Mouse (Mus musculus) forebrain, embryonic 11.5 days (tissue): ENCODE data around the gene Ucp2. TPM values are rescaled to one million over a fixed set of nuclear protein-coding genes. Genes with fewer than 3 reads are reported as not detected.

ENCODE experiments used
- ATAC-seq: fragments of 200-750 bp; cut with Nextera tagmentation; replicated peaks from 2 replicates; pipeline ENCODE4 v1.8.0; 2017; ENCODE audit warnings: moderate TSS enrichment; ENCODE audit not compliant: low FRiP score
- DNase-seq: peaks from one replicate; pipeline ENCODE4 v3.0.0-alpha.2; 2017; ENCODE audit warnings: low spot score
- H3K27ac ChIP-seq: fragments of 300-500 bp; sonication (generic); 2 replicates; pipeline ENCODE4 v1.5.1; 2014; ENCODE audit warnings: low read depth, low read length
- H3K27me3 ChIP-seq: fragments of 300-500 bp; sonication (generic); 2 replicates; pipeline ENCODE4 v1.6.1; 2014; ENCODE audit warnings: mild to moderate bottlenecking, low read length, mixed read lengths; ENCODE audit not compliant: control insufficient read depth, insufficient read depth
- H3K36me3 ChIP-seq: fragments of 300-500 bp; sonication (generic); 2 replicates; pipeline ENCODE4 v1.6.1; 2014; ENCODE audit warnings: mild to moderate bottlenecking, low read length, moderate library complexity, mixed read lengths; ENCODE audit not compliant: control insufficient read depth, insufficient read depth
- H3K4me1 ChIP-seq: fragments of 300-500 bp; sonication (generic); replicated peaks from 2 replicates; pipeline ENCODE4 v1.6.1; 2014; ENCODE audit warnings: low read length, mixed read lengths; ENCODE audit not compliant: control insufficient read depth, insufficient read depth
- H3K4me2 ChIP-seq: fragments of 300-500 bp; sonication (generic); 2 replicates; pipeline ENCODE4 v1.6.1; 2014; ENCODE audit warnings: low read depth, mild to moderate bottlenecking, low read length, moderate library complexity, mixed read lengths; ENCODE audit not compliant: severe bottlenecking
- H3K4me3 ChIP-seq: fragments of 300-500 bp; sonication (generic); 2 replicates; pipeline ENCODE4 v1.5.1; 2014; ENCODE audit warnings: low read depth, low read length
- H3K9ac ChIP-seq: fragments of 300-500 bp; sonication (generic); 2 replicates; pipeline ENCODE4 v1.6.1; 2014; ENCODE audit warnings: low read length
- H3K9me3 ChIP-seq: fragments of 300-500 bp; sonication (generic); 2 replicates; pipeline ENCODE4 v1.6.1; 2016; ENCODE audit warnings: low read length, mixed read lengths; ENCODE audit not compliant: control insufficient read depth
- WGBS: fragments of 180-500 bp; shearing (Covaris S2); extraction: QIAGEN DNeasy Blood & Tissue Kit; methylation state at CpG from one replicate; pipeline ENCODE4 v1.1.7; 2014; 5-methylcytosine and 5-hydroxymethylcytosine counted together
- polyA plus RNA-seq: library from polyadenylated mRNA; unstranded; fragments of >200 nt; fragmentation: Nextera tagmentation; extraction: Ambion mirVana; gene quantifications from 2 replicates; pipeline ENCODE4 v1.2.1, GENCODE M21; 2014

Ucp2 gene
- polyA plus RNA-seq, 1 experiment from 2014 or later: 90.4 TPM

GRCm38 (mm10) chr7:100487301-100487700 lies 5.8 kb upstream of the Ucp2 start:
- DNase-seq (no peak), ATAC-seq (no peak)
- Histone ChIP-seq H3K27ac (no peak overlapping the region), H3K4me2 (no peak overlapping the region), H3K9ac (no peak overlapping the region), H3K36me3 (no peaks in the 10 kb centered on the region), H3K27me3 (no peaks in the 10 kb centered on the region), H3K9me3 (no peaks in the 10 kb centered on the region), H3K4me1 (no peaks in the 10 kb centered on the region), H3K4me3 (no peak overlapping the region)
- WGBS: 74% methylated on average over 2 of the region's 2 CpGs

DNA sequence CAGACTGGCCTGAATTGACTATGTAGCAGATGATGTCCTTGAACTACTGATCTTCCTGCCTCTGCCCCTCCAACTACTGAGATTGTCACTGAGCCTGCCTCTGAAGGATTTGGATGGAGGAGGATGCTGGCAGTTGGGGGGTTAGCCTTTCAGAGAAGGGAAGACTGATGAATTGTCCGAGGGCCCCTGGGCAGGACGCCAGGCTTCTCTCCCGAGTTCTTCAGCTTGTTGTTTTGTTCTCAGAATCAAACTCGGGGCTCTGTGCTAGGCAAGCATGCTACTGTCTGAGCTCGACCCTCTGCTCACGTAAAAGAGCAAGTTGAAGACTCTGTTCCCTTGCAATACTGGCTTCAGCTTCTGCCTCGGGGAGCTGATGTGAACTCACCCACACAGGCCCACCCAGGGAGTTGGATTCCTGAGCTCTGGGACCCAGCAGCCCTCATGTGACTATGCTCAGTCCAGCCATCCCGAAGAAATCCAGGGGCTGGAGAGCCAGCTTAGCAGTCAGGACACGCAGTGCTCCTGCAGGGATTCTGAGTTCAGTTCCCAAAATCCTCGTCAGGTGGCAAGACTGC lies 4.6 kb upstream of the Ucp2 start:
- Histone ChIP-seq H3K36me3 (no peaks in the 10 kb centered on the region), H3K27ac (no peak overlapping the region), H3K4me1 (peaks cover 5% of the 10 kb centered on the region; the same call in 1 of the 2 replicates), H3K27me3 (no peaks in the 10 kb centered on the region), H3K9ac (no peak overlapping the region), H3K4me3 (no peak overlapping the region), H3K4me2 (no peak overlapping the region), H3K9me3 (no peaks in the 10 kb centered on the region)
- DNase-seq (no peak), ATAC-seq (no peak)
- WGBS: 42% methylated on average over 10 of the region's 10 CpGs

- peak overlapping the region; percentile 39 for H3K4me3 ChIP-seq
- no peaks in the 10 kb centered on the region for H3K27me3 ChIP-seq
- no peaks in the 10 kb centered on the region for H3K9me3 ChIP-seq
- DNase-seq (no peak), ATAC-seq (peak; percentile 47)
- no peak overlapping the region for H3K27ac ChIP-seq
- 2% methylated on average over 36 of the region's 36 CpGs for WGBS
- peak overlapping the region; percentile 60 for H3K9ac ChIP-seq
- peaks cover 14% of the 10 kb centered on the region; the same call in 1 of the 2 replicates for H3K4me1 ChIP-seq
- H3K36me3 ChIP-seq: no peaks in the 10 kb centered on the region
- peak overlapping the region; percentile 78 for H3K4me2 ChIP-seq
These were observed 583 bp upstream of the Ucp2 start for GRCm38 (mm10) chr7:100492391-100493116.

DNA sequence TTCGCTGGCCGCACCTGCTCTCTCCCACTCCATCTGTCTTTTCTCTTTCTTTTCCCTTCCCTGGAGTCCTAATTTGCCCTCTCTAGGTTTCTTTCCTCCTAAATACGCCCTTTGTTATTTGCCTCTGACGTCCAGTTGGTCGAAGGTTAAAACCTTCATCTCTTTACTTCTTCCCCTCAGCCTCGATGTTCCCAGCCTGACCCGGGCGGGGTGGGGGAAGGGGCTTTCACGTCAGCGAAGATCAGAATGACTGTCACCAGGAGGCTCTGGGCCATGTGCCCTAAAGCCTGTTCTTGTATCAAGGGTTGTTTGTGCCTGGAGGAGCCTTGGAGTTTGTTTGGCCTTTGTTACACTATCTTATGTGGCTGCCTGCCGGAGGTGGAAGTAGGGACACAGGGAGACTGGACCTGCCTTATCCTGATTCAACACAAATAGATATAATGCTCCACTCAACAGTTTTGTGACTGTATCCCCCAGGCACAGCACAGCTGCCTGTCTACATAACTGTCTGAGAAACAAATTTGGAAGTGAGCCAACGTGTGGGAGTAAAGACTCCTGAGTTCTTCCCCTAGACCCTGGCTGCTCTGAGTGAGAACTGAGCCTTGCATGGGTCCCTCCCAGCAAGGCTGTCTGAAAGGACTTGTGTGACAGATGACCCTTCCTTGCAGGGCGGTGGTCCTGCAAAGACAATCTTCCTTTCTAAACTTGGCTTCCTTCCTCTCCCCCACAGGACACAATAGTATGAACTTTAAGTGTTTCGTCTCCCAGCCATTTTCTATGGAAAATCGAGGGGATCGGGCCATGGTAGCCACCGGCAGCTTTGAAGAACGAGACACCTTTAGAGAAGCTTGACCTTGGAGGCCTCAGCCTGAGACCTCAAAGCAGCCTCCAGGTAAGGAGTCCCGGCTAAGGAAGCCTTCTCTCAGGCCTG lies 612 bp downstream of the Ucp2 start:
- H3K4me3 ChIP-seq: peak overlapping the region; percentile 39
- no peaks in the 10 kb centered on the region for H3K9me3 ChIP-seq
- peak overlapping the region; percentile 78; the same call in 1 of the 2 replicates for H3K4me2 ChIP-seq
- H3K27ac ChIP-seq: no peak overlapping the region
- 41% methylated on average over 19 of the region's 19 CpGs for WGBS
- DNase-seq (no peak), ATAC-seq (no peak; the same call in 1 of the 2 replicates)
- H3K36me3 ChIP-seq: no peaks in the 10 kb centered on the region; the same call in 1 of the 2 replicates
- H3K9ac ChIP-seq: peak overlapping the region; percentile 60
- no peaks in the 10 kb centered on the region for H3K27me3 ChIP-seq
- peaks cover 14% of the 10 kb centered on the region; the same call in 1 of the 2 replicates for H3K4me1 ChIP-seq

GRCm38 (mm10) chr7:100494415-100494831 lies 1.3 kb downstream of the Ucp2 start:
- Histone ChIP-seq H3K9ac (no peak overlapping the region), H3K4me3 (no peak overlapping the region; the same call in 1 of the 2 replicates), H3K4me1 (peaks cover 14% of the 10 kb centered on the region; the same call in 1 of the 2 replicates), H3K27ac (no peak overlapping the region), H3K4me2 (0 out of 2 replicates have a peak overlapping the region, but pooled peaks have one; percentile 24), H3K36me3 (no peaks in the 10 kb centered on the region; the same call in 1 of the 2 replicates), H3K9me3 (no peaks in the 10 kb centered on the region), H3K27me3 (no peaks in the 10 kb centered on the region)
- DNase-seq (no peak), ATAC-seq (no peak)
- 86% methylated on average over 7 of the region's 7 CpGs for WGBS

DNA sequence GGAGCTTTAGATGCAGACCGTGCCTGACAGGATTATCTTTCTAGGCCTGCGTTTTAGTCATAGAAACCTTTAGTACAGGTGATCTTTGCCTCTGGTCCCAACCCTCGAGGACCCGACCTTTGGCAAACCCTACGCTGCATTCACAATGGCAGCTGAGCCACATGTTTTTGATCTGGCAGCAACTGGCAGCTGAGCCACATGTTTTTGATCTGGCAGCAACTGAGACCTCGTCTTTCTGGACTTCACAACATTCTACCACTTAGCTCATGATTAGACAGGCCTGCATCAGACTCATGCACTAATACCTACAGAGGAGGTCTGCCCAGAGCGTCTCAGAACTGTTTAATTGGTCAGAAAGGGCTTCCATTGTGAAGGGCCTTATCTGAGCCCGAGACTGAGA lies 1.9 kb downstream of the Ucp2 start:
- H3K27me3 ChIP-seq: no peaks in the 10 kb centered on the region
- H3K4me1 ChIP-seq: peaks cover 14% of the 10 kb centered on the region; the same call in 1 of the 2 replicates
- DNase-seq (no peak), ATAC-seq (no peak)
- peak overlapping the region; percentile 4; the same call in 1 of the 2 replicates for H3K9ac ChIP-seq
- peak overlapping the region; percentile 24; the same call in 1 of the 2 replicates for H3K4me2 ChIP-seq
- H3K36me3 ChIP-seq: no peaks in the 10 kb centered on the region; the same call in 1 of the 2 replicates
- H3K4me3 ChIP-seq: 0 out of 2 replicates have a peak overlapping the region, but pooled peaks have one; percentile 5
- H3K27ac ChIP-seq: peak overlapping the region; percentile 51; the same call in 1 of the 2 replicates
- no peaks in the 10 kb centered on the region for H3K9me3 ChIP-seq
- 42% methylated on average over 8 of the region's 8 CpGs for WGBS

GRCm38 (mm10) chr7:100495581-100496251 lies 2.6 kb downstream of the Ucp2 start:
- Histone ChIP-seq H3K4me2 (peak overlapping the region; percentile 24; the same call in 1 of the 2 replicates), H3K27me3 (no peaks in the 10 kb centered on the region), H3K36me3 (no peaks in the 10 kb centered on the region; the same call in 1 of the 2 replicates), H3K27ac (peak overlapping the region; percentile 51; the same call in 1 of the 2 replicates), H3K9me3 (no peaks in the 10 kb centered on the region), H3K9ac (peak overlapping the region; percentile 4), H3K4me1 (peaks cover 14% of the 10 kb centered on the region; the same call in 1 of the 2 replicates), H3K4me3 (0 out of 2 replicates have a peak overlapping the region, but pooled peaks have one; percentile 5)
- peak; percentile 61 for DNase-seq
- WGBS: 33% methylated on average over 11 of the region's 11 CpGs
- peak; percentile 37; the same call in 1 of the 2 replicates for ATAC-seq
